Mouse (Mus musculus) frontal cortex, postnatal 10 days (tissue): ENCODE results near the gene Gm9758.
"Not testable (repeated sequence)": the region's sequence is repeated elsewhere in the genome, so short reads cannot be mapped to it uniquely, and the experiment has no call there.

Experiments
- DNase-seq, 2 experiments: peaks; one replicate each; pipeline ENCODE4 v3.0.0; 2022; ENCODE audit warnings: low spot score in 2 of 2, mixed read lengths in 1 of 2

The Gm9758 gene

DNA sequence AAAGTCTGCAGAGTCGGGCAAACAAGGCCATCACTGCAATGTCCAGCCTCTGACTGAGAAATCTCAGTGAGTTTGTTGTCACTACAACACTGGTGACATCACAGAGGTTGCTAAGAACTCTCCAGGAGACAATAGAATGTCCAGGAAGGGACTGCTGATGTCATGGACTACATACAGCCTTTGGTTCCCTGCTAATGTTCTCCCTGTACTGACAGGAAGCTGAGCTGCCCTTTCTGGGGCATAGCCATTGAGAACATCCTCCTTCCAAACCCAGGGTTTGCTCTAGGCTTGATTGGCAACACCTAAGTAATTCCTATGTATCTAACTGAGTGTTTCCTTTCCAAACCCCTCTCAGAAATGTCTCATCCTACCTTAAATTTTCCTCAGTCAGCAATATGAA lies at the start of gene Gm9758:
Gene Gm9758, minus strand, starts transcription at position 101 of the 400 bp plus-strand sequence.
- not testable (repeated sequence) for DNase-seq

- DNase-seq = not testable (repeated sequence)
Observed at GRCm38 (mm10) chr5:14963821-14964220, 49.1 kb upstream of the Gm9758 start.

GRCm38 (mm10) chr5:14961502-14961901 lies 46.8 kb upstream of the Gm9758 start:
- DNase-seq = not testable (repeated sequence)

DNA sequence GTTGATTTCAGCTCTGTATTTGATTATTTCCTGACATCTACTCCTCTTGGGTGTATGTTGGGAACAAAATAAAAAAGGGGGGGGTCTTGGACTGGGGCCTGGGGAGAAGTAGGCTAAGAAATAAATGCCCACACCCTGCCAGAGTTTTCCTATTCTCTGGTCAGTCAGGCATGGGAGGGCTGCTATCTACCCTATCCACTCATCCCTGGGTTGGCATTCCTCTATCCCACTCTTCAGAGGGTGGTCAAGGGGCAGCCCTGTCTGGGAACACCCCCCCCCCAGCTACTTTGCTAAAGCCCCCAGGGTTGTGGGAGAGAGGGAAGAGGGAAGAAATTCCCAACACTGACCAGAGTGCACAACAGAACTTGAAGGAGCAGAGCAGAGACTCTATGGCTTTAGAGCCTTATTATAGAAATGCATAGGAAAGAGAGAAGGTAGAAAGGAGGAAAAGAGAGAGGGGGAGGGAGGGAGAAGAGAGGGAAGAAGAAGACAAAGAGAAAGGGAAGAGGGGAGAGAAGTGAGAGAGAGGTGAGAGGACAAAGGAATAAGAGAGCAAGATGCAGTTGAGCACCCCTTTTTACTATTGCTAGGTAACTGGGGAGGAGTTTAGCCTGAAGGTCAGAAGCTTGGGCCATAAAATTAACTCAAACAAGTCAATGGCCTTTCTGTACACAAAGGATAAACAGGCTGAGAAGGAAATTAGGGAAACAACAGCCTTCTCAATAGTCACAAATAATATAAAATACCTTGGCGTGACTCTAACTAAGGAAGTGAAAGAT lies 41.4 kb upstream of the Gm9758 start:
- DNase-seq = not testable (repeated sequence)

DNA sequence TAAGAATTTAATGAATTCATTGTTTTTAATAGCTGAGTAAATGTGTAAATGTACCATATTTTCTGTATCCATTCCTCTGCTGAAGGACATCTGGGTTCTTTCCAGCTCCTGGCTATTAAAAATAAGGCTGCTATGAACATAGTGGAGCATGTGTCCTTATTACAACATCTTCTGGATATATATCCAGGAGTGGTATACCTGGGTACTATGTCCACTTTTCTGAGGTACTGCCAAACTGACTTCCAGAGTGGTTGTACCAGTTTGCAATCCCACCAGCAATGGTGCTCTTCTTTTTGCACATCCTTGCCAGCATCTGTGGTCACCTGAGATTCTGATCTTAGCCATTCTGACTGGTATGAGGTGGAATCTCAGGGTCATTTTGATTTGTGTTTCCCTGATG lies 38.9 kb upstream of the Gm9758 start:
- DNase-seq = not testable (repeated sequence)

- DNase-seq = not testable (repeated sequence)
Observed at GRCm38 (mm10) chr5:14952749-14953148, 38.0 kb upstream of the Gm9758 start.

DNA sequence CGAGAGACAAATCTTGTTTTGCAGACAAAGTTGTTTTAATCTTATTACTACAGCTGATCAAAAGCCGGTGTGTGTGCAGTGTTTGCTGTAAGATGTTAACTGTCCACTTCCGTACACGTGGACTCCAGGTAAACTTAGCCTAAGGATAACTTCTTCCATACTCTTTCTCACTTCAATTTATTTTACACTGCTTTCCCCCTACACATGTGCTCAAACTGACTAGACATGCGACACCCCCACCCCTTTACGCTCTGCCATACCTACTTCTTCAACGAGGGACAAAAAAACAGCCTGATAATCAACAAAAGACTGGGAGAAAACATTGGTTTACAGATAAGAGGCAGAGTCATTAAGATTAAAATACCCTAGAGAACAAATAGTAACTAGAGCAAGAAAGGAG lies 37.1 kb upstream of the Gm9758 start:
- not testable (repeated sequence) for DNase-seq

- DNase-seq = not testable (repeated sequence)
Observed at GRCm38 (mm10) chr5:14947482-14948198, 32.9 kb upstream of the Gm9758 start.

DNA sequence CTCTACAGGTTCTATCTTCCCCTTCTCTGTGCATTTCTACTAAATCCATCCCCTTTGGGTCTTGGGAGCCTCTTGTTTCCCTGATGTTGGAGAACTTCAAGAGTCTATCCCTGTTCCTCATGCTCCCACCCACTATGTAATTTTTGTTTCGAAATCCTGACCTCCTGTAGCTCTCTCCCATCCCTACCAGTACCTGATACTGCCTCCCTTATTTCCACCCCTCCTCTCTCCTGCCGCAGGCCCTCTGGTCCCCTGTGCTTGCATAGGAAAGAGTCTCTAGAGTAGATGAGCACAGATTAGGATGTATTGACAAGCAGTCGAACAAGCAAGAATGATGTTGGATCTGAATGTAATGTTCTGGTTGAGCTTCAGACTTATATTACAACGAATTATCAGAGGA lies 30.8 kb upstream of the Gm9758 start:
- DNase-seq = not testable (repeated sequence)

DNA sequence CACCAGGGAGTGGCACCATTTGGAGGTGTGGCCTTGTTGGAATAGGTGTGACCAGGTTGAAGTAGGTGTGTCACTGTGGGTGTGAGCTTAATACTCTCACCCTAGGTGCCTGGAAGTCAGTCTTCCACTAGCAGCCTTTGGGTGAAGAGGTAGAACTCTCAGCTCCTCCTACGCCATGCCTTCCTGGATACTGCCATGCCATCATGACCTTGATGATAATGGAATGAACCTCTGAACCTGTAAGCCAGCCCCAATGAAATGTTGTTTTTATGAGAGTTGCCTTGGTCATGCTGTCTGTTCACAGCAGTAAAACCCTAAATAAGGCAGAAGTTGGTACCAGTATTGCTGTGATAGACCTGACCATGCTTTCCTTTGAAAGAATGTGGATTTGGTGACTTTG lies 26.3 kb upstream of the Gm9758 start:
- not testable (repeated sequence) for DNase-seq

DNA sequence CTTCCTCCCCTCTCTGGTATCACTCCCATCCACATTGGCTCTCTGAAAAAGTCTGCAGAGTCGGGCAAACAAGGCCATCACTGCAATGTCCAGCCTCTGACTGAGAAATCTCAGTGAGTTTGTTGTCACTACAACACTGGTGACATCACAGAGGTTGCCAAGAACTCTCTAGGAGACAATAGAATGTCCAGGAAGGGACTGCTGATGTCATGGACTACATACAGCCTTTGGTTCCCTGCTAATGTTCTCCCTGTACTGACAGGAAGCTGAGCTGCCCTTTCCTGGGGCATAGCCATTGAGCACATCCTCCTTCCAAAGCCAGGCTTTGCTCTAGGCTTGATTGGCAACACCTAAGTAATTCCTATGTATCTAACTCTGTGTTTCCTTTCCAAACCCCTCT lies 23.6 kb upstream of the Gm9758 start, which contains the start of gene Speer4e:
Gene Speer4e, minus strand, starts transcription at position 101 of the 400 bp plus-strand sequence.
- DNase-seq = not testable (repeated sequence)

GRCm38 (mm10) chr5:14933721-14934120 lies 19.0 kb upstream of the Gm9758 start:
- not testable (repeated sequence) for DNase-seq

GRCm38 (mm10) chr5:14927047-14927446 lies 12.3 kb upstream of the Gm9758 start:
- DNase-seq = not testable (repeated sequence)

- DNase-seq = not testable (repeated sequence)
Observed at GRCm38 (mm10) chr5:14914361-14914760, 338 bp downstream of the Gm9758 start.

DNA sequence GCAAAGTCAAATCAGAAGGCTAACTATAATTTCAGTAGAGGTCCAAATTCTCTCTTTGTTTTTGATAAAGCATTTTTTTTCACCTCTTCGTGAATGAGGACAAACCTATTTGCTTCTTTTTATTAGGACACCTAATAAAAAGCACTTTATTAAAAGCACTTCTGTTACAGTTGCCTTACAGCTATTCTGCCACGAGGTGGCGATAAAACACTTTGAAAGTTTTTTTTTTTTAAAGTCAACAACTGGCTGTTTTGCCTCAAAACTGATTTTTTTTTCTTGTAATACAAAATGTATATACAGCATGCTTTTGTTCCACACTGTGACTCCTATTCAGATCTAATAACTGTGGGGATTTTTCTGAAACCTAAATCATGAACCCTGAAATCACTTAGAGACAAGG lies 11.2 kb downstream of the Gm9758 start:
- DNase-seq = not testable (repeated sequence)

DNA sequence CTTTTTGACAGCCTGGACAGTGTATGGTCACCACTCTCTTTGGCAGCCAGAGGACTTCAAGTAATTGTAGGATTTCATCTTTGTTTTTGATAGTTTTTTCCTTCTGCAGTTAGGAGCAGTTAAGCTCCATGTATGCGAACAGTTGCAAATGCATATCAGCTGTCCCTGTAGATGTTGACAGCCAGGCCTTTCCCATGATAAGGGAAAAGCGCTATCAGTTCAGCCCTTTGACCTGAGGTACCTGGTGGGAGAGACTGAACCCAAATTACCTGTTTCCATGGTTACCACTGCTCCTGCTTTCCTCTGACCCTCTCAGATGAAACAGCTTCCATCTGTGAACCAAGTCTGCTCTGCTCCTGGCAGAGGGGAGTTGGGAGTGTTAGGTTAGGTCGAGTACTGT lies 22.5 kb downstream of the Gm9758 start:
- no peak for DNase-seq

DNA sequence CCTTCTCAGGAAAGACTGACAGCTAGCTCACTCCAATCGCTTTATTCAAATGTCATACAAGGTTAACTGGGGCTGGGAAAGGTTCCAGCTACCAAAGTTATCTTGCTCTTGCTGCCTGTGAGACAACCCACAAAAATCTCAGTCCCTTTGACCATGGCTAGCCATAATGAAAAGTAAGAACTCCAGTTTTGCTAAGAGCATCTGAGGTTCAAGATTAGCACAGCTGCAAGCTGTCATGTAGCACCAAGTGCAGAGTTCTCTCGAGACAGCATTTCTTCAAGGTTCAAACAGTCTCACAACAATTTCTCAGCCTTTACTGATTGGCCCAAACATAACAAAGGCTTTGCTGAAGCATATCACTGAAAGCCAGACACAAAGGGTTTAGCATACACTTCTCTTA lies 29.4 kb downstream of the Gm9758 start:
- DNase-seq = not testable (repeated sequence)
